Mouse (Mus musculus) kidney, adult 18-20 months (tissue): ENCODE measurements at regions not wholly inside any gene's neighbourhood (a gene's known extent, or its start where the extent isn't known, plus 50 kb on each side); places are given as distances from the start of the nearest gene placed in this dataset.
A peak's percentile ranks its signal among the peaks of the same experiment; 100 is the strongest.
"Not testable (repeated sequence)": the region's sequence is repeated elsewhere in the genome, so short reads cannot be mapped to it uniquely, and the experiment has no call there.

Source experiments
- DNase-seq: peaks from one replicate; pipeline ENCODE4 v3.0.0; 2021

DNA sequence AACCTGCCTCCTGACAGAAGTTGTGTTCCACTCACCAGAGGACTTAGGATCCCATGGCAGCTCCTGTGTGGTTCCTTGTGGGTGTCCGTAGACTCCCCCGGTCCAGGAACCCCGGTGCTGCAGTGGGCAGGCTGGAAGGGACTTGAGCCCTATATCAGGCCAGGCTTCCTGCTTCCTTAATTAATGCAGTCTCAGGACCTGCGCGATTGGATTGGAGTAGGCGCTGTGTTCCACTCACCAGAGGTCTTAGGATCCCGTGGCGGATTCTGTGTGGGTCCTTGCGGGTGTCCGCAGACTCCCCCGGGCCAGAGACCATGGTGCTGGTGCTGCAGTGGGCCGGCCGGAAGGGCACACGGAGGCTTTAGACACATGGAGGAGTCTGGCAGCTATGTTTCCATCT is 288.7 kb downstream of the Fut8 start:
- DNase-seq, result not testable (repeated sequence)

DNA sequence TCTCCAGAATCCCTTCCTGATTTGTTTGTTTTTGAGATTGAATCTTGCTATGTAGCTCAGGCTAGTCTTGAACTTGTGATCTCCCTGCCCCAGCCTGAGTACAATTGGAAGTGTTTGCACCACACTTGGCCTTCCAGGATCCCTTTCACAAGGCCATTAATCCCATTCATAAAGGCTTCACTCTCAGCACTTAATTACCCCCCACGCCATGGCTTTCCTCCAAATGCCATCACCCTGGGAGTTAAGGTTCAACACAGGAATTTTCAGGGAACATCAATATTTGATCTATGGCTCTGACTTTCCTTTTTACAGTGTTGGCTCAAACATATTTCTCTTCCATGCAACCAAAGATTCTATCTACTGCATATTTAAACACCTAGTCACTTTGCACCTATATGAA is 289.6 kb downstream of the Fut8 start:
- no peak for DNase-seq

DNA sequence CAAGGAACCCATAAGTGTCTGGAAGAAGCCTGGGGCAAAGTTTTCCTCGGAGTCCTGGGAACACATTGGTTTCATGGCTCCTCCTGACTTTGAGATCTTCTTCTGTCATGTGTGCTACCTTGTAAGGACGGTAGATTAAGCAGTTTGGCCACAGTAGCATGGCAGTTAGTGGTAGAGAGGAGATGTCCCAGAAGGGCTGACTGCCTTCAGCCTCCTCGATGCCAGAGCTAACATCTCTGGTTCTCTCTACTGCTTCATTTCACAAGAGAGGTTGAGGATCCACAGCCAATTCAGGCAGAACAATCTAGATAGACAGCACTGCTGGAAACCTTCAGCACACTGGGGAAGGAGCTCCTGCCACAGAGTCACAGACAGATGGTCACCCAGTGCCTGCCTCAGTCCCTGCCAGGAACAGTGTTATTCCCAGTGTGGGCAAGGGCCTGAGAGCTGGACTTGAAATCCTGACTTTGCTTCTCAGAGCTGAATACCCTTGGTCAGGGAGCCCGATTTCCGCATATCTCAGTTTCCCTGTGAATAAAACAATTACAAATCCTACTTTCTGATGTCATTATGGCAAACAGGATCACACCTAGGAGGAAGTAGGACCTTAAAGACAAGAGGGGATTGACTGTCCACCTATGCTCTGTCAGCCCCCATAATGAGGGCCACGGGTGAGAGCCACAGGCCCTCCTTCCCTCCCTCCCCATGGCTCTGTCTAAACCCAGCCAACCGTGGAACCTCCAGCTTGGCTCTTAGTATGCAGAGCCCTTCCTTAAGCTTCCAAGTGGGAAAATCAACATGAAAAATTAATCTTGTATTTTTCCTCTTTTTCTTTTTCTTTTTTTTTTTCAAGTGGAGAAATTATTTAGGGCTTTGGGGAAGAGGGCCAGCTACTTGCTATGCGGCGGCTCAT is 290.3 kb downstream of the Fut8 start:
- no peak for DNase-seq

- no peak for DNase-seq
Observed at GRCm38 (mm10) chr12:77528868-77529271, 290.9 kb downstream of the Fut8 start.

GRCm38 (mm10) chr12:77529414-77529813 is 291.5 kb downstream of the Fut8 start:
- DNase-seq, result no peak

- no peak for DNase-seq
Observed at GRCm38 (mm10) chr12:77529955-77530354, 292.0 kb downstream of the Fut8 start.

DNA sequence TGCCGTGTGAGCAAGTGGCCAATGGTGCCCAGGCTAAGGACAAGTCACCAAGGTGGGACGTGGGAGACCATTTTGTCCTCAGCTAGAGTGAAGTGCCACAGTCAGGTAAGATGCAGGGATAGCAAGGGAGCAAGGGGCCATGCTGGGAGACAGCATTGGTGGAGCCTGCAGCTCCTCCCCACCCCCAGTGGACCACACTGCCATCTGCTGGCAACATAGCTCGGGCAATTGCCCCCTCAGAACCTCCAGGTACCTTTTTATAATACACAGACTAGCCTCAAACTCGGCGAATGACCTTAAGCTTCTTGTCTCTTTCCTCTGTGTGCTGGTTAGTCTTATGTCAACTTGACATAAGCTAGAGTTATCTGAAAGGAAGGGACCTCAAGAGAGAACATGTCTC is 293.4 kb downstream of the Fut8 start:
- peak; percentile 62 for DNase-seq

GRCm38 (mm10) chr12:77532547-77532946 is 294.6 kb downstream of the Fut8 start:
- no peak for DNase-seq

DNA sequence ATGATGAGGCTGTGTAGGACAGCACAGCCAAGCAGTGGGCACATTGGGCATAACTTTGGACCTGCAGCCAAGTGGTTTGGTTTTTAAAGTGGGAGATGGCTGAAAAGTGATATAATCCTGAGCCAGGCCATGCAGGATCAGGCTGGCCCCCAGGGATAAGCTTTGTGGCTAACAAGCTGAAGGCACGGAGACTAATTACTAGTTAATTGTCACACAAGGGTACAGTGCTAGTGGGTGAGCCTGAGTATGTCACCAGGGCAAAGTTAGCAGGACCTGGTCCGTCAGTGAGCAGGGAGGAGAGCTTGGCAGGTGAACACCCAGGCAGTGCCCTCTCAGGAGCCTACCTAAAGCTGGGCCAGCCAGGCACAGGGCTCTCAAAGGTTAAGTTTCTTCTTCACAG is 295.7 kb downstream of the Fut8 start:
- DNase-seq, result no peak

- no peak for DNase-seq
Observed at GRCm38 (mm10) chr12:77534079-77534478, 296.2 kb downstream of the Fut8 start.

- no peak for DNase-seq
Observed at GRCm38 (mm10) chr12:77535147-77535546, 297.2 kb downstream of the Fut8 start.

DNA sequence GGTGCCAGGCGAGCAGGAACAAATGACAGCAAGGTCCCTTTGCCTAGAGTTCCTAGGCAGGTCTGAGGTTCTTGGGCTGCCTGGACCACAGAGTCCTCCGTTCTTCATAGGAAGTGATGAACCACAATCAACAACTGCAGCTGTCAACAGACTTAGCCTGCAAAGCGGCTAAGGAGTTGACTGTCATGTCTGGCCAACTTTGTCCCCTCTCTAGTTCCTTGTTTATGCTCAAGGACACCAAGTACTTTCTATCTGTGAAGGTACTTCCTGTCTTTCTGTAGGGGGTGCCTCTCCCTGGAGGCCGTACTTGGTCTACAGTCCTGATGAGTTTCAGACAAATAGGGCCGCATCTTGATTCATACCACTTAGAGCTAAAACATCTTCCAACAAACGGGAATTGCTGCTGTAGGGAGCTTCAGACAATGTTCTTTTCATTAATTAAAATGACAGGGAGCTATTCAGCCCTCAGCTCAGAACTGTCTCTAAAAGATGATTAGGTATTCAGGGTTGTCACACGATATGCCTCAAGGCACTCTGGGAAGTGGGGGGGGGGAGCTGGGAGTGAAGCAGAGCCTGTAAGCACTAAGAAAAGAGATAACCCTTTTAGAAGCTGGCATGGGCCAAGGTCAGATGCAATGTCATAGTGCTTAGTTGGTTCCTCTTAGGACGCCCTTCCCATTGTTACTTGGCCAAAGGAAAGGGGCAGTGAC is 299.4 kb downstream of the Fut8 start:
- DNase-seq, result no peak

GRCm38 (mm10) chr12:77539661-77540431 is 301.9 kb downstream of the Fut8 start:
- no peak for DNase-seq

DNA sequence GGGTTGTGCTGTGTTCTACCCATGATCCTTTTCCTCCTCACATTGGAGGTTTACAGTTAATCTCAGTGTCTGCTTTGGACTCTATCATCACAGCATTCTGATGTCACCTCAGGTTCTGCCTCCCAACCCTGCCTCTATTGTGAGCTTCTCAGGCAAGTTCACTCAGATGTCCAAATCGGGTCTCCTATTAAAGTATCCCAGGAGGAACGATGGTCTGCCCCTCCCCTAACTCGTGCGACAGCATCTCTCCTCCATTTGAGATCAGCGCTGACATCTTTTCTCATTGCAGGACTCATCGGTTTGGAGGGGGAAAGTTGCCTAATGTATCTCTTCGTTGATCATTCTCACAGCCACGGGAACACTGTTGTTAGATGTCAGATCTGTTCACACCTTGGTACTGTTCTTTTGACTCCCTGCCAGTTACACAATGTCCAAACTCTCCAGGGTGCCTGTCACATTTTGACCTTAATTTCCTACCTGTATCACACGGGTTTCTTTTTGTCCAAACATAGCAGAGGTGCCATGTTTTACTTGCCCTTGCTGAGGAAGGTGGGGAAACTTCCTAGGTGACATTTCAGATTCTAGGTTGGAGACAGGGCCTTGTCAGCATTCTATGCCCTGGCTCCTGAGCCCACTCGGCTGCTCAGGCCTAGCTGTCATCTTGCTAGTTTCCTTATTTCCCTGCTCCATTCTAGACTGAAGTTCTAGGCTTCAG is 303.3 kb downstream of the Fut8 start:
- no peak for DNase-seq

DNA sequence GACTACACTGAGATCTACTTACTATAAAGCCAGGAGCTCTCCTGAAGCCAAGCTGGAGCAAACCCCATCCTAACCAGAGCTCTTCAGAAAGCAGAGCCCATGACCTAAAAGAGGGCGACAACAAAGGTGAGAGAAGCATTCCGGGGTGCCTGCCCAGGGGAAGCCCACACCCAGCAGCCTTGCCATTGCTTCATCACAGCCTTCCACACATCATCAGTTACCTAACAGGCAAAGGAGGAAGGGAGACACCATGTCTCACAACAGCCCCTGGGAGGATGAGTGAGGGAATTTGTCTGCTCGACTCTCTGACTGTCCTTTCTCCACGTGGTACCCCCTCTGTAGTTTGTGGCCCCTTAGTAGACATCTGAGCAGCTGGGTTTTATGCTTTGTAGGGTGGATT is 303.9 kb downstream of the Fut8 start:
- no peak for DNase-seq

DNA sequence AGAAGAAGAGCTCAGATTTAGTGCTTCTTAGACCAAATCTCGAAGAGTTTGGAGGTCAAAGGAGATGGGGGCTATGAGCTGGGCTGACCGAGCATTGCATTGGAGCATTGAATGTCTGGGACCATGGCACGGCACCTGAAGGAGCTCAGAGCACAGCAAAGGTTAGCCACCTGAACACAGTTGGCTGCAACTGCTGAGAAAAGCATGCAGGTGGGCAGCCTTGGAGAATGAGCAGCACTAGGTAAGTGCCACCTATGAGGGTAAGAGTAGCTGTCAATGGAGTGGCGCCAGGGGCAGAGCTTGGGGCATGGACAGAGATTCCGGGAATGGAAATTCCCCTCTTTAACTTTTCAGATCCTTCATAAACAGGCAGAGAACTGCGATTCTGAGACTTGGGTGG is 305.7 kb downstream of the Fut8 start:
- DNase-seq, result no peak

DNA sequence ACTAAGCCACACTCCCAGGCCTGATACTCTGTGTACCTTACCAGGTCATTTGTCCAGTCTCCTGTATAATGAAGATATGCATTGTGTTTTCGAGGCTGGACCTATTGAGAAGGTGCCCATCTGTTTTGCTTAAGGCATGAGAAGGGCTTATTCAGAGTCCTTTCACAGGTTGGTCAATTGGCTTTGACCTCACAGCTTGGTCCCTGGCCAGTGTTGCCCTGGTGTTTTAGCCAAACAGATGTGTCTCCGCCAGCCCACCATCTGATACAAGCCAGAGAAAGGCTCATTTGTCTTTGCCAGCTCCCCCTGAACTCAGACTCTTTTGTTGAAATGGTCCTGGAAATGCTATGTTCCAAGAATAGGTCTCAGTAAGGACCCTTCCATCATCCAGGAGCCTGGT is 308.2 kb downstream of the Fut8 start:
- no peak for DNase-seq

GRCm38 (mm10) chr12:77568286-77568685 is 330.4 kb downstream of the Fut8 start:
- peak; percentile 31 for DNase-seq

- DNase-seq, result no peak
Observed at GRCm38 (mm10) chr12:77570501-77570900, 332.6 kb downstream of the Fut8 start.

- DNase-seq, result no peak
Observed at GRCm38 (mm10) chr12:77571071-77571470, 333.1 kb downstream of the Fut8 start.

GRCm38 (mm10) chr12:77575046-77575445 is 337.1 kb downstream of the Fut8 start:
- DNase-seq, result no peak

GRCm38 (mm10) chr12:77588297-77588696 is 350.4 kb downstream of the Fut8 start:
- DNase-seq, result no peak

- DNase-seq, result no peak
Observed at GRCm38 (mm10) chr12:77589416-77589815, 351.5 kb downstream of the Fut8 start.
